Mouse (Mus musculus) neural tube, embryonic 11.5 days (tissue): ENCODE measurements around the gene Grid1. TPM values are rescaled to one million over a fixed set of nuclear protein-coding genes. Genes with fewer than 3 reads are reported as not detected.
A peak's percentile ranks its signal among the peaks of the same experiment; 100 is the strongest.

Experiments
- ATAC-seq: fragments of 200-750 bp; cut with Nextera tagmentation; 2 replicates; pipeline ENCODE4 v1.8.0; 2017; ENCODE audit warnings: moderate number of reproducible peaks, mild to moderate bottlenecking, moderate TSS enrichment, moderate library complexity; ENCODE audit not compliant: insufficient read depth, low FRiP score, low TSS enrichment
- DNase-seq: peaks from one replicate; pipeline ENCODE4 v3.0.0-alpha.2; 2015; ENCODE audit warnings: low spot score
- H3K27ac ChIP-seq: fragments of 300-500 bp; sonication (generic); 2 replicates; pipeline ENCODE4 v1.5.1; 2014; ENCODE audit warnings: low read depth, mild to moderate bottlenecking, low read length
- H3K27me3 ChIP-seq: fragments of 300-500 bp; sonication (generic); 2 replicates; pipeline ENCODE4 v1.6.1; 2014; ENCODE audit warnings: mild to moderate bottlenecking, low read length, mixed read lengths; ENCODE audit not compliant: control insufficient read depth, insufficient read depth
- H3K36me3 ChIP-seq: fragments of 300-500 bp; sonication (generic); 2 replicates; pipeline ENCODE4 v1.6.1; 2014; ENCODE audit warnings: mild to moderate bottlenecking, low read length, moderate library complexity, mixed read lengths; ENCODE audit not compliant: control insufficient read depth, insufficient read depth
- H3K4me1 ChIP-seq: fragments of 300-500 bp; sonication (generic); 2 replicates; pipeline ENCODE4 v1.6.1; 2014; ENCODE audit warnings: low read length, mixed read lengths; ENCODE audit not compliant: control insufficient read depth, insufficient read depth
- H3K4me2 ChIP-seq: fragments of 300-500 bp; sonication (generic); 2 replicates; pipeline ENCODE4 v1.6.1; 2014; ENCODE audit warnings: low read depth, mild to moderate bottlenecking, moderate library complexity
- H3K4me3 ChIP-seq: fragments of 300-500 bp; sonication (generic); 2 replicates; pipeline ENCODE4 v1.5.1; 2014; ENCODE audit warnings: low read depth, low read length
- H3K9ac ChIP-seq: fragments of 300-500 bp; sonication (generic); 2 replicates; pipeline ENCODE4 v1.6.1; 2014; ENCODE audit warnings: mild to moderate bottlenecking, low read length
- H3K9me3 ChIP-seq: fragments of 300-500 bp; sonication (generic); 2 replicates; pipeline ENCODE4 v1.6.1; 2016; ENCODE audit warnings: low read length; ENCODE audit not compliant: control insufficient read depth
- WGBS: fragments of 180-500 bp; shearing (Covaris S2); extraction: QIAGEN DNeasy Blood & Tissue Kit; methylation state at CpG from one replicate; pipeline ENCODE4 v1.1.7; 2014; 5-methylcytosine and 5-hydroxymethylcytosine counted together
- polyA plus RNA-seq: library from polyadenylated mRNA; unstranded; fragments of >200 nt; fragmentation: Nextera tagmentation; extraction: Ambion mirVana; gene quantifications from 2 replicates; pipeline ENCODE4 v1.2.1, GENCODE M21; 2014

Gene Grid1
- polyA plus RNA-seq, 1 experiment from 2014 or later, result 1.7 TPM

DNA sequence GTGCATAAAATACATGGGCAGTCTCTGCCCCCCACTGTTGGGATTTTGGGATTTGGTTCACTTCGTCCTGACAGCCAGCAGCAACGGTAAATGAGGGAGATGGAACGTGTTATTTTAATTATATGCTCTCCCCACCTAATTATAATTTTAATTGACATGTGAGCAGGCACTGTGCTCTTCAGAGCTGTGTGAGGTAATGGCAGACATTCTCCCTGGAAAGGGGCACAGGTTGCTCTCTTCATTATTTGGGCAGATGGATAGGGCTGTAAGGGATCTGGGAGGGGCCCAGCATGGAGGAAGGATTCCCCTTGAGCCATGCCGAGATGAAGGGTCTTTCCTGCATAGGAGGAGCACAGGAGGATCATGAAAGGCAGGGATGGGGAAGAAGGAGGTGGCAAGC, 26.9 kb downstream of the Grid1 start:
- Histone ChIP-seq H3K4me2 (no peak overlapping the region), H3K27me3 (no peaks in the 10 kb centered on the region), H3K4me1 (no peaks in the 10 kb centered on the region), H3K9ac (no peak overlapping the region), H3K4me3 (no peak overlapping the region), H3K36me3 (no peaks in the 10 kb centered on the region), H3K27ac (no peak overlapping the region), H3K9me3 (no peaks in the 10 kb centered on the region)
- ATAC-seq, result no peak
- WGBS, result 58% methylated on average over 4 of the region's 4 CpGs
- no peak for DNase-seq

DNA sequence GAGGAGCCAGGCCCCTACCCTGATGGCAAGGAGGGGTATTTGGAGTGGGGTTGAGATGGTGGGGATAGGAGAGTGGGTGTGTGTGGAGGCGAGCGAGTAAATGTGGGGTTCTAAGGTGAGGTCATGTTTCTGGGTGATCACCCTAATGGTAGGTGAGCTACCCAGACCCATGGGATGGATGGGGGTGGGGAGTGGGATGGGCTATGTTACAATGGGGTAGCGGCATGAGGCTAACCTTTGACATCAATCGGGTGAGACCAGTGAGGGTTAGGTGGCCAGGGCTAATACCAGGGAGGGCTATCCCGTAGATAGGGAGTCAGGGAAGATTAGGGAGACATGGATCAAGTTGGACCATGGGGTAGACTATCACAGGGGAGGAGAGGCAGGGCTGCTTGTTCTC, 27.7 kb downstream of the Grid1 start:
- Histone ChIP-seq H3K27ac (no peak overlapping the region), H3K4me3 (no peak overlapping the region)
- ATAC-seq, result no peak

DNA sequence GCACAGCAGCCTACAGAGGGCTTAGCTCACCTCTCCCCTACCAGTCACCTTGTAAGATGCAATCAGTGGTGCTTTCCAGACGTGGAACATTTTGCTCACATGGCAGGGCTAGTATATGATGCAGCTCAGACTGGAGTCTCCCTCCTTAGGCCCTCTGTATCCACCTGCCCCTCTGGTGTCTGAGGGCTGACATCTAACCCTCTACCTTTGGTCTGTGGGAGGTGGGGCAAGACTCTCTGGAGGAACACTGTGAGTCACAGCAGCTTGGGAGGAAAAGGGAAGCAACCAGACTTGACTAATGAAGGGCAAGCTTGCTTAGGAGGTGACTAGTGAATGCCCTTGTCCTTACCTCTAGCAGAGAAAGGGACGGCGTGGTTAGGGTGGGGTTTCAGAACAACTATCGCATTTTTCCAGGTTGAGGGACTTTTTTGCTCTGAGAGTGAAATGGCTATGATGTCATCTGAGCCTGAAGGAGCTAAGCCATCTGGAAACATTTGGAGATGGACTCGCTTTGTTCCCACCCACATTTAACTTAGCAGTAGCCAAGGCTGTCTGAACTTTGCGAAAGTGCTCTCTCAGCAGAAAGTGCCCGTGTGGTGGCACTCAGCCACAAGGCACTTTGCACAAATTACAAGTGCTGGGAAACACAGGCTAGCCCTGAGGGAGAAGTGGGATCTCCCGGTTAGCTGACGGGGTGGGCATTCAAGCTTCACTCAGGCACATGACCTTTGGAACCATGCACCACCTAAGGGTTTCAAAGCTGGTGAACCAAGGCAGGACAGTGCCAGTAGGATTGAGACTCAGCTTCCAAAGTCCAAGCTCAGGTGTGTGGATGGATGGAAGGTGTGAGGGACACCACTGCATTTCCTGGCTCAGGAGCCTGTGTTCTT, 41.2 kb downstream of the Grid1 start:
- H3K4me1 ChIP-seq, result no peaks in the 10 kb centered on the region
- no peak overlapping the region for H3K27ac ChIP-seq
- no peaks in the 10 kb centered on the region for H3K27me3 ChIP-seq
- WGBS, result 82% methylated on average over 9 of the region's 9 CpGs
- H3K9ac ChIP-seq, result no peak overlapping the region
- no peak overlapping the region for H3K4me2 ChIP-seq
- no peaks in the 10 kb centered on the region for H3K9me3 ChIP-seq
- H3K4me3 ChIP-seq, result no peak overlapping the region
- DNase-seq, result no peak
- no peaks in the 10 kb centered on the region for H3K36me3 ChIP-seq
- ATAC-seq, result no peak

More for the DNA sequence above, 27.7 kb downstream of the Grid1 start:
- Histone ChIP-seq H3K4me1 (no peaks in the 10 kb centered on the region), H3K4me2 (no peak overlapping the region), H3K27me3 (no peaks in the 10 kb centered on the region), H3K9me3 (no peaks in the 10 kb centered on the region), H3K36me3 (no peaks in the 10 kb centered on the region), H3K9ac (no peak overlapping the region)
- no peak for DNase-seq
- WGBS, result 91% methylated on average over 5 of the region's 5 CpGs

DNA sequence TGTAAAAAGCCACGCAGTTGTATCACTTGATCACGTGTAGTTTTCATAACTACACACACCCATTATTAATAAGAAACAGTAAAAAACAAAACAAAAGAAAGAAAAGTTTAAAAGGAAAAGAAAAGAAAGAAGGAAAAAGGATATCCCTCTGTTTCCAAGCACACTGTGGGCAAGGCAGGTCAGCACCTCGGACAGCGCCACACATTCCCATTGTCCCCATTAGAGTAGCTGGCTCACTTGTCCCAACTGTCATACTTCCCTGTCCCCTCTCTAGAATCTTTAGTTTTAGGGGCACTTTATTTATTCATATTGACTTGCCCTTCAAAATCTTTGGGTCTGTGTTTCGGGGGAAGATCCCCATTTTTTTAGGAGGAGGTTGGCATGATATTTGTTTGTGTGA, 47.4 kb downstream of the Grid1 start:
- Histone ChIP-seq H3K36me3 (no peaks in the 10 kb centered on the region), H3K9ac (no peak overlapping the region), H3K27ac (no peak overlapping the region), H3K9me3 (no peaks in the 10 kb centered on the region), H3K4me3 (no peak overlapping the region), H3K4me1 (no peaks in the 10 kb centered on the region), H3K4me2 (no peak overlapping the region), H3K27me3 (no peaks in the 10 kb centered on the region)
- ATAC-seq, result no peak
- peak; percentile 51 for DNase-seq
- WGBS, result 24% methylated on average over 5 of the region's 5 CpGs

DNA sequence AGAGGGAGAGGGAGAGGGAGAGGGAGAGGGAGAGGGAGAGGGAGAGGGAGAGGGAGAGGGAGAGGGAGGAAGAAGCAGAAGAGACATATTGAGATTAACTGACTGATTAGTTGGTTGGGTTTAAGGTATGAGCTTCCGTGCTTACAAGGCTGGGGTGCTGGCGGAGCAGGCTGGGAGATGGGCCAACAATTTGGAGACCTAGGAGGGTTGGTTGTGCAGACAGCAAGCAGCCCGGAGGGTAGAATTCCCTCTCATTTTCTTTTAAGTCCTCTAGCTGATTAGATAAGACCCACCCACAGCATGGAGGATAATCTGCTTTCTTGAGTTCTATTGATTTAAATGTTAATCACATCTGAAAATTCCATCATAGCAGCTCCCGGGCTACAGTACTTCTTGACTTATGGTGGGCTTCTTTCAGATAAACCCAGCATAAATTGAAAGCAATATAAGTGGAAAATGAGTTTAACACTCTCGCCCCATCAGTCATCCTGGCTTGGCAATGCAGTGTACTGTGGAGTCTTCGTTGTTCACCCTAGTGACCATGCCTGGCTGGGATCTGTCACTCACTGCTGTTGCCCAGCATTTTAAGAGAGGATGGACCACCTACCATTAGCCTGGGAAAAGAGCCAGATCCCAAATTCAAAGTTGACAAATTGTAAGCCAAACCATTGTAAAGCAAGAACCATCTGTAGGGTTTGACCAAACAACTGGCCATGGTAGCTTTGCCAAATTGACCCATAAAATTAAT, 48.8 kb downstream of the Grid1 start:
- WGBS, result 82% methylated on average over 6 of the region's 6 CpGs

DNA sequence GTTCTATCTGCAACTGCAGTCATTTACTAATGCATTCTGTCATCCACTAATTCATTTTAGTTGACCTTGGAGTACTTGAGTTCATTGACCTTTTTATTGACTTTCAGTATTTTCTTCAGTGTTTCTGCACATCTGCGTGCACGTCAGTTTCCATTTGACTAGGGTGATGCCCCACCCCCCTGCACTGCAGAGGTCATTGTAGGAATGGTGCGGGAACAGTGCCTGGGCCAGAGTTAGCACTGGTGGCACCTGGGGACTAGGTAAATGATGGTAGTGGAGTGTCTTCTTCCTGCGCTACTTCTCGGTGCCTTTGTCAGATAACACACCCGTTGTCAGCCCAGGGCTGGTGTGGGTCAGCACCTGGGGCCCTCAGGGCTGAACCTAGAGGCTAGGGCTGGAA, 60.1 kb downstream of the Grid1 start:
- Histone ChIP-seq H3K36me3 (no peaks in the 10 kb centered on the region), H3K27ac (no peak overlapping the region), H3K9ac (no peak overlapping the region), H3K27me3 (no peaks in the 10 kb centered on the region), H3K4me1 (no peaks in the 10 kb centered on the region), H3K9me3 (no peaks in the 10 kb centered on the region), H3K4me2 (no peak overlapping the region), H3K4me3 (no peak overlapping the region)
- WGBS, result 35% methylated on average over 6 of the region's 6 CpGs
- DNase-seq (no peak), ATAC-seq (no peak)

More for the DNA sequence above, 48.8 kb downstream of the Grid1 start:
- no peak overlapping the region for H3K27ac ChIP-seq
- H3K36me3 ChIP-seq, result no peaks in the 10 kb centered on the region
- no peak overlapping the region for H3K4me3 ChIP-seq
- no peak for ATAC-seq
- no peaks in the 10 kb centered on the region for H3K4me1 ChIP-seq
- no peak for DNase-seq
- no peak overlapping the region for H3K9ac ChIP-seq
- no peaks in the 10 kb centered on the region for H3K9me3 ChIP-seq
- no peaks in the 10 kb centered on the region for H3K27me3 ChIP-seq
- no peak overlapping the region for H3K4me2 ChIP-seq

DNA sequence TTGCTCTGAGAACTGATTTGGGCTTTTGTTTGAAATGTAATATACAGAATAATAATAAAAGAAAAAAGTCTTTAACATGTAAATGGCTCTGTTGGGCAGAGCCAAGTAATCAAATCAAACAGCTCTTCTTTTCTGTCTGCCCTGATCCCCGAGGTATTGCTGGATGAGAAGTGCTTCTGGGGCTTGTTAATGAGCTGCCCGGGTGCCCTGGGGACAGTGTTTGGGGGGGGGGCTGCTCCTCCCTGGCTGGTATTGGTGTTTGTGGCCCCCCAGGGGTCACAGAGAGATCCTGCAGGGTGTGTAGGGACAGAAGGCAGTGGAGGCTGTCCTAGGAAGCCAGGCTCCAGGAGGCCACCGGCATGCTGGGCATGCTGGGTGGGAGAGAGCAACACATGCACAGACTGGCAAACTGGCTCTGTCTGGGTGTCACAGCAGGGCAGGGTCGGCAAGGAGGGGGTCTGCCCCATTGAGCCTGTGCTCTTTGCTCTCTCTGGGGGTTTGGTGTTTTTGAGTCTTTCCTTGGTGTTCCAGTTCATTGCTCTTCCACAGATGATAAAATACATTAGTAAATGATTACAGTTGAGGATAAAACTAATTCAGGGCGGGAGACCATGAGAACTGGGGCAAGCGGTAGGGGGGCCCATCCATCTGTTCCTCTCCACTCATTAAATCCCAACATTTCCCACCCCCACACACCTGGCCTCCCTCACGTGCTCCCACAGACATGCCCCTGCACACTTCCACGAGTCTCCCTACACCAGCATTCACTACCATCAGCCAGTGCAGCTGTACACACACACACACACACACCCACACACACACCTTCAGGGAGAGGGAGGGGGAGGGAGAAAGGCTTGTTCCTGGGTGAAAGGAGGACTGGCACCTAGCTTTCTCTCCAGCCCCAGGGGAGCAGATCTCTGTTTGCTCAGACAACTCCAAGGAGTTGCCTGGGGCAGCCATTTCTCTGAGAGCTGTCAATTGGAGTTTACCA, 60.8 kb downstream of the Grid1 start:
- DNase-seq (peak; percentile 36), ATAC-seq (peak; percentile 60)
- Histone ChIP-seq H3K9me3 (no peaks in the 10 kb centered on the region), H3K4me1 (no peaks in the 10 kb centered on the region), H3K36me3 (no peaks in the 10 kb centered on the region), H3K27ac (no peak overlapping the region), H3K9ac (no peak overlapping the region), H3K4me2 (no peak overlapping the region), H3K27me3 (no peaks in the 10 kb centered on the region), H3K4me3 (no peak overlapping the region)
- WGBS, result 37% methylated on average over 8 of the region's 8 CpGs

DNA sequence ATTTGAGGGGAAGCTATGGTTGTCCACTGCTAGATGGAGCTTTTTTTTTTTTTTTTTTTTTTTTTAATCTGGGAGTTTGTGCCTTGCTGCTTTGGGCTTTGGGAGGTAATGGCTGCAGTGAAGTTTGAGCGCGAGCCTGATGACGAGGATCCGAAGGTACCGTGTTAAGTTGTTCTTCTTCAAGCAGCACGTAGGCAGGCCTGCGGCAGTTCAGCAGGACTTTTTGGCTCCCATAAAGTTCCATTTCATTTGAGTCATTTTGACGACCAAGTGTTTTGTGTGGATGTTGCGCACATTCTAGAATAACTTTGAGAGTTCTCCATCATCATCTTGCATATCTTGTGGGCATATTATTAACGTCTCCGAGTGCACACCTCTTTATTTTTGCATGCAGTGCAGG, 64.3 kb downstream of the Grid1 start:
- 89% methylated on average over 11 of the region's 11 CpGs for WGBS
- Histone ChIP-seq H3K9me3 (no peaks in the 10 kb centered on the region), H3K4me1 (no peaks in the 10 kb centered on the region), H3K27ac (no peak overlapping the region), H3K36me3 (no peaks in the 10 kb centered on the region), H3K27me3 (no peaks in the 10 kb centered on the region), H3K9ac (no peak overlapping the region), H3K4me3 (no peak overlapping the region), H3K4me2 (no peak overlapping the region)
- ATAC-seq (no peak), DNase-seq (no peak)
